Mouse (Mus musculus) fat pad, adult 2 months (tissue): ENCODE data around the gene Kif6.

Experiments used
- DNase-seq: peaks from one replicate; pipeline ENCODE4 v3.0.0-alpha.2; 2011; ENCODE audit warnings: low read depth, low spot score; ENCODE audit errors: extremely low read depth

The Kif6 gene

DNA sequence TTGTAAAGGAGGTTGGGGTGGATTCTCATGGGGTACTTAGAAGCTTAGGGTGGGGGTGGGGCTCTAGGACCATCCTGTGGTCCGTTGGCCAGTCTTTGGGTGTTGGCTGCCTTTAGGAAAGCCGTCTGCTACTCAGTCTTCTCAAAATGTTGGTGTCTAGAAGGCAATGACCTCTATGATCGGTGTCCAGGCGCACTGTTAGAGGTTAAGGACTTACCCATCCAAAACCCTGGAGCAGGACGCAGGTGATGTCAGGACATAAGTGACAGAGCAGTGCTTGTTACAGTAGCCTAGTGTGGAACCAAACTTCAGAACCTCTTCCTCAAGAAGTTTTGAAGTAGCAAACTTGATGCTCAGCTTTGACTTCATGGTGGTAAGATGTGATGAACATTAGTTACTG is 170.9 kb downstream of the Kif6 start:
- DNase-seq, result no peak

DNA sequence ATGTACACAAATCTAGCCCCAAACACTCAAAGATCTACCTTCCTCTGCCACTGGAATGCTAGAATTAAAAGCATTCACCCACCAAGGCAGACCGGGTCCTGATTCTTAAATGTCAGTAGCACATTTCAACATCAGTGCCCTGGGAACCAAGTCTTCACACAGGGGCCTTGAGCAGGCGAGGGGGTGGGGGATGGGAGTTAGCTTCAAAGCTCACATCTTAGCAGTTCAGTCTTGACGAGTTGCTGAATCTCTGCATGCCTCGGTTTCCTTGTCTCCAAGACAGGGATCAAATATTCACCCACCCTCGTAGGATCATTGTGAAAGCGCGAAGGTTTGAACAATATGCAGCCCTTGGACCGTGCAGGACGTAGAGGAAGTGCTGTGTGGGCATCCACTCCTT is 172.4 kb downstream of the Kif6 start:
- no peak for DNase-seq

DNA sequence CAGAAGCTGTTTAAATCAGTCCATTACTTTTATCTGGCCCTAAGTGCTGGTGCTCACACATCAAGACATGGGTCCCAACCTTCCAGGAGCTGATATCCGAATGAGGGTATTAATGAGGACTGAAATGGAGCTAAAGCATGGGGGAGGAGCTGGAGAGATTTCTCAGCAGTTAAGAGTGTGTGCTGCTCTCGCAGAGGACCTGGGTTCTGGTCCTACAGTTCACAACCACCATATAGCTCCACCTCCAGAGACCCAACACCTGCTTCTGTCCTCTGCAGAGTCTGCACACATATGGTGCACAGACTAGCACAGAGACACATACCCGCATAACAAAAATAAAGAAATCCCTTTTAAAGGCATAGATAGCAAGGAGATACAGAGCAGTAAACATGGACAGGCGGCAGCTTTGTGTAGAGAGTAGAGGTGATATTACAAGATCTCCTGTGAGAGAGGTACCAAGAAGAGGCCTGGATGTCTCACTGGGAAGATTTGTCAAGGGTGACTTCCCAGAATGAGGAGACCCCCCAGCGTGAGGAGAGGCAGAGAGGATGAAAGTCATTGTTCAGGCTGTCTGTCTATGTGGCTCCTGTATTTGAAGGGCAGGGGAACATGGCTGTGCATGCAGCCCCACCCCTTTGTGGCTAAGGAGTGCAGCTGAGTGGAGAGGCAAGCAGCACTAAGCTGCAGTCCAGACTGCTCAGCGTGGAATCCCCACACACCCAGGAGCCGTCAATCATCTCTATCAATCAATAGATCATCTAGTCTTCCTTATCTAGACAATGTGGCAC is 173.4 kb downstream of the Kif6 start:
- no peak for DNase-seq

DNA sequence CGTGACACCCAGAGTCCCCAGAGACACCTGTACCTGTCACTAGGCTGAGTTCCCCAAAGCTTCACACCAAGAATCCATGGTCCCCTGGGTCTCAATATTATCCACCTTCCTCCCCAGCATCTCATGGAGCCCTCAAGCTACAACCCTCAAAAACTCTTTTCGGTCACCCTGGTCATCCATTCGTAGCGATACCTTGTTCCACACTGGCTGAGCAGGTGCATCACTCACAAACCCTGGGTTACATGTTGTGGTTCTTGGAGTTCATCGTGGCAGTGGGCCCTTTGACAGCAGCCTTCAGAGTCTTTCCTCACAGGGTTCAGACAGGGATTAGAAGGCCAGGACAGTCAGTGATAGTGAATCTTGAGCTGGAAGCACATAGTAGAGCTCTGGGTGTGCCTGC is 176.6 kb downstream of the Kif6 start:
- DNase-seq, result no peak

DNA sequence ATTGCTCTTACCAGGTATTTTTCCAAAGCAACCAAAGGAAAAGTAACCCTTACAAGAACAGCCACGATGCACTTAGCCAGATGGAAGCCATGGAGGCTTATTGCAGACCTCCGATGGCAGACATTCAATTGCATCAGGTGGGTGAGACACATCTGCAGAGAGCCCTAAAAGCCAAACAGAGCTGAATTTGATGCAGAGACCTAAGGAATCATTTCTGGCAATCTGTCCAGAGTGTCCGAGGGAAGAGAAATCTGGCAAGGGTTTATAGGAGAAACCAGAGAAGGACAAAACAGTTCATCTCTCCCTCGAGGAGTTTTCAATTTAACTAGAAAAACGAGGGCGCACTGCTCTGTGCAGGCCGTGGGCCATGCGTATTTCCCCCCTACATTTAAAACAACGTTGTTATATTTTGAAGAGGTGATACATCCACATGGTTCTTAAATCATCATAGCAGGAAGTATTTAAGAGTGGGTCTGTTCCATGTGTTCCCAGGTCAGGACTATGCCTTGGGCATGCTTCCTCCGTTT is 177.3 kb downstream of the Kif6 start:
- no peak for DNase-seq

DNA sequence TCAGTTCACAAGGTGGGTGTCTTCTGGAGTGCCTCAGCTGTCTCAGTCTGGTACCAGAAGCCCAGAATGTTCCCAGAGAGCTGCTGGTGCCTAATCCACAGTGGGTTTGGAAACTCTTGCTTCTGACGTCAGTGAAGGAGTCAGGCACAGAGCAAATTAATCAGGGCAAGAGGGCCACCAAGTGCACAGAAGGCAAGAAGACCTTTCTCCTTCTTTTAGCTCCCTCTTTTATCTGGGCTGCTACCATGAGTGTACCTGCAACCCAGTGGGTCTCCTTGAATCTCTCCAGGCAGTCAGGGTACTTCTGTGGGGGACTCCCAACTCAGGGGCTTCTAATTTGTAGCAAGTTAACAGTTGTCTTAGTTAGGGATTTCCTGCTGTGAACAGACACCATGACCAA is 178.0 kb downstream of the Kif6 start:
- DNase-seq, result no peak

DNA sequence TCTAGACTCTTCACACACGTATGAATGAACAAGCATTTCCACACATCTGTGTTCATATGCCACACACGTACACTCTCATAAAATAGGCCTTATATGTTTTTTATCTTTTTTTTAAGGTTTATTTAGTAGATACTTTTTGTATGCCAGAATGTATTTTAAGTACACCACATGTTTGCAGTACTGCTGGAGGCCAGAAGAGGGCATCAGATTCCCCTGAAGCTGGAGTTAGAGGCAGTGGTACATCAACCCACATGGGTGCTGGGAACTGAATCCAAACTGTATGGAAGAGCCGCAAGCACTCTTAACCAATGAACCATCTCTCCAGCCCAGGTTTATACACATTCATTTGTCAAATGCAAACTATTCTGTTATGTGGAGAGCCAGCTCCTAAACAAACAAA is 179.0 kb downstream of the Kif6 start:
- DNase-seq, result no peak

DNA sequence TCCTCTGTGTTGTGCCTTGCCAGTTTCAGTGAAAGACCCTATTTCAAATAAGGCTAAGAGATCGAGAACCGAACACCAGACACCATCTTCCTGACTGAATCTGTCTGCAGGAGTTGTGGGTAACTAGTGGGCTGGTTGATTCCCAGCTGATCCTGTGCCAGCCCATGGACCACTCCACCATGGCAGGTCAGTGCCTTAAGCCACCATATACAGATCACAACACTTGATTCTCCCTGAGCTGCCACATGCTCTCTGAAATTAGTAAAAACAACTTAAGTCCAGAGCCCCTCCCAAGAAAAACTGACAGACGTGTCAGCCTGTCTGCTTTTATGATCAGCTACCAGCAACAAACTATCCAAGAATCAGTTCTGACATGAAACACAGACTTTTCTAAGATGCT is 180.3 kb downstream of the Kif6 start:
- no peak for DNase-seq

DNA sequence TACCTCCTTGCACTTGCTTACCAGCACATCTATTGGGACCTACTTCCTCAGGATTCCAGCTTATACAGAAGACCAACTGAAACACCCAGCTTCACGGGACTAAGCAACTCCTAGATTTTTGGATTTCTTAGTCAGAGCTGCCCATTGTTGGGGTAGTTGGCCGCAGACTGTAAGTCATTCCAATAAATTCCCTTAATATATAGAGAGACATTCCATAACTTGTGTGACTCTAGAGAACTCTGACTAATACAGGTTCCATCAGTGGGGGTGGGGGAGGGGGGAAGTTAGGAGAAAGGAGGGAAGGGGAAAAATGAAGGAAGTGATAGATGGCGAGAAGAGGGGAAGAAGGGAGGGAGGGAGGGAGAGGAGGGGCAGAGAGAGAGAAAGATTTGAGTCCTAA is 181.2 kb downstream of the Kif6 start:
- no peak for DNase-seq

DNA sequence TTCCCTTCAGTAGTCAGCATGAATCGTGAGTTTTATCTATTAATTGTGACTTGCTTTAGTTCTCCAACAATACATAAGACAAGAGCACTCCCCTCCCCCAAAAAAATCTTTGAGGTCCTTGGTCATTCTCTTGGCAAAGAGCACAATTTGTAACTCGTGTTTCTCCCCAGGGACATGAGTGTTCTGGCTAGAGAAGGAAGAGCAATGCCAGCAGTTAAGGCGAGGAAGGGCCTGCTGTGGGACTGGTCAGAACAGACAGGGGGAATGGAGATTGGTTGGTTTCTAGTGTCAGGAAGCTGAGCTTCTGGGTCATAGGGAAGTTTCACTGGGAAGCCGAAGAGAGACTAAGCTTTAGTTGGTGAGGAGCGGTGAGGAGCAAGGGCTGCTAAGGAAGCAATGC is 184.2 kb downstream of the Kif6 start:
- no peak for DNase-seq

DNA sequence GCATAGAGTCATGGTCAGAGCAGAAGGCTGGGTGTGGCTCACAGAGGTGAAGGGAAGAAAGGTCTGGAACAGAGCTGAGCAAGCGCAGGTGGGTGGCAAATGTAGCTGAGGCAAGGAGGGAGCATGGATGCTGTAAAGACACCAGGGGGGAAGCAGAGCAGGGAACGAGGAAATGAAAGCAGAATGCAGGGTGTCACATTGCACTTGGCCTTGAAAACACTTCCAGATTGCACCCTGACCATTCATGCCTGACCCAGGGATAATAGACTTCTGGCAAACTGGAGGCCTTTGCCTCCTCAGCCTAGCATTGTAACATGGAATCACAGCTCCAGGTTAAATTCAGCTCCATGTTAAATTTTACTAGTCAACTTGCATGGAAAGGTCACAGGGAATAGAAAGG is 185.2 kb downstream of the Kif6 start:
- DNase-seq, result no peak

DNA sequence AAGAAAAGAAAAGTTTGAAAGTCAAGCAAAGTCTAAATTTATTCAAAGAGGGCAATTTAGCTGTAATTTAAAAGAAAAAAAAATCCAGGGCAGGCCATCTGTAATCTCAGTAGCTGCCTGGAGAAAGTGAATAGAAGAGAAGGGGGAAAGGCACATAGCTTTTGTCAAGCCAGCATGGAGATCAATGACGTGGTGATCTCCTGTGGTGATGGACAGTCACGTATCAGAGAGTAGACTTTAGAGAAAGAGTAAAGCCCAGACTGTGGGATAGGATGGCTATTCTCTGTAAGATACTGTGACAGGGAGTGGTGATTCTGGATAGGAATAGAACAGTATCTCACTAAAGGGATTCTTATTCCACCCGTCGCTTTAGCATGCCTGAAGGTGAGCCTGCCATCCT is 192.5 kb downstream of the Kif6 start:
- no peak for DNase-seq

DNA sequence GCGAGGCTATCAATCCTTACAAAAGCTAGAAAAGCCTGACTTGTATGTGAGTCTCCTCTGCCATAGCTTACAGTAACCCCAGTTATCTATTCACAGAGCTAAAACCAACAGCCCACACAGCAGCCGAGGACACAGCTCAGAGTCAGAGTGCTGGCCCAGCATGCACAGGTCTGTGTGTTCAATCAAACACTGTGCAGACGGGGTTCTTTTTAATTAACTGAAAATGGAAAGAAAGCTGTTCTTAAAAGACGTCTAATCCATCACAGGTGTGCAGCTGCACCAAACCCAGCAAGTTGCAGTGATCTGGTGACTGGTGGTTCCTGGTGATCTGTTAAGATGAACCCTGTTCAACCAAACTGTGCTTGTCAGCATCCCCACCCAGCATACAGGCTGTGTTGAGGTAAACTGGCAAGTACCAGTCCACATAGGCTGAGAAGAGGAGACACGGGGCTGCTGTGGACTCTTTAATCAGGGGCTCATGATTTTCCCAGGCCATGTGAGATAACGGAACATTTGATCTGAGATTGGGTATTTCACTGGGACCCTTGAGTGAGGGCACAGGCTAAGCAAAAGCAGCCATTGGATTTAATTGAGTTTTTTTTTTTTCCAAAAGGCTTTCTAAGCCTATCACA is 193.9 kb downstream of the Kif6 start:
- no peak for DNase-seq

DNA sequence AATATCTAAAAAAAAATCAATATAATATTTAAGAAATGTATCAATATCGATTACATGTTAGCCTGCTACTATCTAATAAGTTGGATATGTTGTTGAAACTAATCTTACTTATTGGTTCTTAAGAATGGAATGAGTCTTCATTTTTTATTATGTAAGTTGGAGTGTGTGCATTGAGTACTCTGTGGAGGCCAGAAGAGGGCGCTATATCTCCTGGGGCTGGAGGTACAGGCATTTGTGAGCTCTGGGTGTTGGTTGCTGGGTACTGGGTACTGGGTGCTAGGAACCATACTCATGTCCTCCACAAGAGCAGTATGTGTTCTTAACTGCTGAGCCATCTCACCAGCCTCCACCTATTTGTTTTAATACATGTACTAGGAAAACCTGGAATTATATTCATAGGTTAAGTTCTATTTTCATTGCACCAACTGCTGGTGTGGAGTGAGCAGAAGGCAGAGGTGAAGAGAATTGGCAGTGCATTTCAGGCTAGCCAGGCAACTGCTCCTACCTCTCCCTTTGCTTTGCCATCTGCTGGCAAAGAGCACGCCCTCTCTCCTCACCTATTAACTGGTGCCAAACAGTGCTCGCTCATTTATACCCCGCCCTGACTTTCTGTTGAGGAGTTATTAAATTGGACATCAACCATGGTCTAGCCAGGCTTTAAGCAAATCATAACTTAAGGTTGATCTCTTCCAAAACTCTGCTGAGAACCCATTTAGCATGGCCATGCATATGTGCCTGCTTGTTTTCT is 199.1 kb downstream of the Kif6 start:
- DNase-seq, result no peak

DNA sequence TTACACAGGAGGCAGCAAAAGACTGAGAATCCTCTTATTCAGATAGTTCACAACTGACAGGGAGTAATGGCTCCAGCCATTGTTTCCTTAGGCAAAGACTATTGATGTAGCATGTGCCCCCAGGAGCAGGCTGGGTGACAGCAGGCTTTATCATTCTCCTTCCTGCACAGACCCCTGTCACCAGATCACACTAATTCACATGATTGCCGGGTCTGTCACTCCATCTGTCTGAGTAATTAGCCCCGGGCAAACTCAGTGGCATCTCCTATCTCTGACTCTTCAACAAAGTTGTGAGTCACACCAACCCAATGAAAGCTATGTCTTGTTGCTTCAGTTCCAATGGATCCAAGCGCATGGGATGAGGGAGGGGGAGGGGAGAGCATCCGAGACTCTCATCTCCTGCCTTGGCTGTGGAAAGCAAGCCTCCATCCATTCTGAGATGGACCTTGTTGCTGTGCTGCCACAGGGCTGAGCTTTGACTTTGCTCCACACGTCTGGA is 201.2 kb downstream of the Kif6 start:
- DNase-seq, result no peak

DNA sequence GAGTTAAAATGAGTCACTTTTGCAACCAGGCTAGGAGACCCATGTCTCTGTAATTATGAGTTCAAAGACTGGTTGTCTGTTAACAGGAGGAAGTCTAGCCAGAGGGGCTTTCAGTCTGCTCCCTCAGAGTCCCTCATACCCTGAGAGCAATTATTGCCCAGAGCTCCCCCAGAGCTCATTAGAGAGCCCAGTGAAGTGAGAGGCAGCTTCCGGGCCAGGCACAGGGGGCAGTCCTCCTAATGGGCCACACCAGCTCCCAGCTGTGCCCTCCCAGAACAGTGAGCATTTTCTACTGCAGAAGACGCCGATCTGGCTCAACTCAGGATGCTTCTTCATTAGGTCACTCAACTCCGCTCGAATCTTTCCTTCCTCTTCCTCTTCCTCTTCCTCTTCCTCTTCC is 201.8 kb downstream of the Kif6 start:
- DNase-seq, result no peak

DNA sequence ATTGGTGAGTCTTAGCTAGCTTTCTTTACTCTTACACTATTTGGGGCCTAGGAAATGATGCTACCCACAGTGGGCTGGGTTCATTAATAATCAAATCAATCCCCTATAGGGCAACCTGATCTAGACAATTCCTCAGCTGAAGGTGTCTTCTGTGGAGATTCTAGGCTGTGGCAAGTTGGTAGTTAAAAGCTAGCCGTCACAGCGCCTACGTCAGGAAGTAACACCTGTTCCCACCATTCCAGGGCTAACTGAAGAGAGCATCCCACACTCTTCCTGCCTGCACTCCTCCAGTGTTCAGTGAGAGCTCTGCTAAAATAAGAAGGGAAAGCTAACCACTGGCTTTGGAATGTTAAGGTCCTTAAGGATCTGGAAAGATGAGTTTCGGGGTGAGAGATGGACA is 205.3 kb downstream of the Kif6 start:
- DNase-seq, result no peak

DNA sequence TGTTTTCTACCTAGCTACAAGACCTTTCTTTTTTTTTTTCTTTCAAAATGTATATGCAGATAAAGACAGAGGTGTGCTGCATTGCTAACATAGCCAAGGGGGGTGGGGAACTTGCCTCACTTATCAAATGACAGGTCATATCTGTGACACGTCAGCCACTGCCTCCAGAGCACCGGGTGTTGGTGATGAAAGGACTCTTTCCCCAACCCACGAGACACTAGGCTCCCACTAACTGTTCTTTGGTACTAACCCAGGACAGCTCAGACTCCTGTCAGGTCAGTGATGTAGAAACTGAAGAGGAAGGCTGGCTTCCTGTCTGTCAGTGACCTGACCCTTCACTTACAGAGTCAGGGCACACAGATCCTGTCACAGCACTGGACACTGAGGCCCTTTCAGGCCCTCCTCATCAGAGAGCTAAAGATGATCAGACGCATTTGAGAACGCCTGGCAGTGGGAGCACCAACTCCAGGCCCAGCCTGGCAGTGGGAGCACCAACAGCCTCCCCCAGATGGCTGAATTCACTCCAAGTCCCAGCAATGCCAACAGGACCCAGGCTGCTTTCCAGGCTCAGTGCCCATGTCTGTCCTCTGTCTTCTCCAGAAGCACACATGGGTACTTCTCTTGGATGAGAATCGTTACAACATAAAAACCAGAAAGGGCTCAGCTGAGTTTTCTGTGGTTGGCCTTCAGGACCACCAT is 209.4 kb downstream of the Kif6 start:
- no peak for DNase-seq

DNA sequence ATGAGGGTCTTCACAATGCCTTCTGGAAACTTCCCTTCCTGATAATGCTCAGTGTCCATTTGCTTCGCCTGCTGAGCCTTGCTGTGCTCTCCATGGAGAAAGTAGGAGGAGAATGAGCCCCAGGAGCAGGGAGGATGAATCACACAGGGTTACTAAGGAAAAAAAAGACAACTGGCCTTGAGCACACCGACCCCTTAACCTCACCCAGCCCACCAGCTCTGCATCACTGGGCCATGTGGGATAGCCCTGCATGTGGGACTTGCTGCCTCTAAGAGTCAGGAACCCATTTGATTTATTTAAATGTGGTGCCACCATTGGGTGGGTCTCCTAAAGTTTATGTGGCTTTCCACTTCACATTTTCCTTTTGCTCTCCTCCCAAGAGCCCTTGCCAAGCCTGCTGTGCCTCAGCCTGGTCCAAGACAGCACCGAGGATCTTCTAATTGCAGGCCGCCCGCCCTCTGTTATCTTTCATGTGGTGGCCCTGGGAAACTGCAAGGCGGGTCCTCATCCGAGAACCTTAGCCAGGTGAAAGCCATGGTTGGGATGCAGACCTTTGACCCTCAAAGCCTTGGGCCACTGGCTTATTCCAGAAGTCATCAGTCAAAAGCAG is 210.0 kb downstream of the Kif6 start:
- no peak for DNase-seq

DNA sequence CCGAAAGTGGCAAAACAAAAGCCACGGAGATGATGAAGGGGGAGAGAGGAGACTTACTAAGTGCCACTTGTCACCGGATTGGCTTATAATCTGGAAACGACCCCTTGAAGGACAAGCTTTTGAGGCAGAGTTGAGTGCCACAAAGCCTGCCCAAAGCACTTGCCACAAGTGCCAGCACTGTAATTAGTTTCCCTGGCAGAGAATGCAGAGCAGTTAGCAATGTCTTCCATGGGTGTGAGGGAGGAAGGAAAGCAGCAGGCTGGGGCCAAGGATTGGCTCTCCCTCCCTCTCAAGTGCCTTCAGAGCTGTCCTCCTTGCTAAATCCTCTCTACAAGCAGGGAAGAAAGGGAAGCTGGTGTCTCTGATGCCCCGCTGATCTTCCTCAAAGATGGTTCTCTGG is 210.9 kb downstream of the Kif6 start:
- no peak for DNase-seq

DNA sequence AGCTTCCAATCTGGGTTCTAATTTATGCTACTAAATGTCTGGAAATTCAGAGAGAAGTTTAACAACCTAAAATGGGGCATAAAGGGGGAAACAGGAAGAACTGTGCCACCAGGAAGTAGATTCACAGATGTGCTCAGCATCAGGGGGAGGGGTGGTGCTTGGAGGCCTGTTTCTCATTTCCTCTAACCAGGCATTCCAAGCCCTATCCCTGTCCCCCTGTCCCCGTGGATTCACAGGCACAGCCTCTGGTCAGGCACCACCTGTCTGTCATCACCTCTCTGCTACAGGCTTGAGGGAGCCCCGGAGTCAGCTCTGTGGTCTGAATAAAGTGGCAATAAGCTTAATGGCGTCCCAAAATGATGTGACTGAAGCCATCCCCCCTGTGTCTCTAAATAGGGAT is 216.8 kb downstream of the Kif6 start:
- no peak for DNase-seq
